Mouse (Mus musculus): Measurements from ENCODE around the gene Cd5.

GRCm38 (mm10) chr19:10690336-10690735 is 48.5 kb downstream of the Cd5 start:
- TF ChIP-seq POLR2A (IDR thresholded peaks at IDR 0.05; ENCODE audit: low read depth, low read length) (no peak), CTCF (IDR thresholded peaks at IDR 0.05; ENCODE audit: extremely low read depth, insufficient read length, insufficient replicate concordance, low read depth, low read length) (no peak)
